Mouse (Mus musculus): ENCODE results near the gene Hspa1b.
"Not testable (repeated sequence)": the region's sequence is repeated elsewhere in the genome, so short reads cannot be mapped to it uniquely, and the experiment has no call there.

Gene Hspa1b

GRCm38 (mm10) chr17:34960702-34961493 lies 1.9 kb upstream of the Hspa1b start:
- no peaks in the 10 kb centered on the region for H3K36me3 ChIP-seq (ENCODE audit: insufficient read depth, low read length)
- H3K4me3 ChIP-seq (replicated peaks; ENCODE audit: low read length): no peak overlapping the region
- H3K27me3 ChIP-seq (ENCODE audit: insufficient read depth, low read length): peaks cover 37% of the 10 kb centered on the region
- TF ChIP-seq CTCF (conservative IDR thresholded peaks at IDR 0.05; ENCODE audit: low read length): no peak
- H3K9me3 ChIP-seq (ENCODE audit: low read length): no peaks in the 10 kb centered on the region
- H3K4me1 ChIP-seq (replicated peaks; ENCODE audit: low read depth, low read length): peaks cover 50% of the 10 kb centered on the region

GRCm38 (mm10) chr17:34959881-34960515 lies 960 bp upstream of the Hspa1b start:
- Histone ChIP-seq H3K36me3 (ENCODE audit: insufficient read depth, low read length) (no peaks in the 10 kb centered on the region), H3K4me3 (replicated peaks; ENCODE audit: low read length) (peak overlapping the region; percentile 78), H3K4me1 (replicated peaks; ENCODE audit: low read depth, low read length) (peaks cover 41% of the 10 kb centered on the region), H3K9me3 (ENCODE audit: low read length) (no peaks in the 10 kb centered on the region), H3K27me3 (ENCODE audit: insufficient read depth, low read length) (peaks cover 42% of the 10 kb centered on the region)
- TF ChIP-seq POU5F1 (IDR thresholded peaks at IDR 0.05; ENCODE audit: borderline replicate concordance, low read length): no peak

GRCm38 (mm10) chr17:34958734-34959129 lies 306 bp downstream of the Hspa1b start:
- Histone ChIP-seq H3K4me3 (replicated peaks; ENCODE audit: low read length) (peak overlapping the region; percentile 78), H3K27me3 (ENCODE audit: insufficient read depth, low read length) (peaks cover 42% of the 10 kb centered on the region), H3K4me1 (replicated peaks; ENCODE audit: low read depth, low read length) (peaks cover 30% of the 10 kb centered on the region)
- H3K9me3 ChIP-seq (ENCODE audit: low read length); H3K36me3 ChIP-seq (ENCODE audit: insufficient read depth, low read length): not testable (repeated sequence)

- not testable (repeated sequence) for H3K9me3 ChIP-seq (ENCODE audit: low read length); H3K36me3 ChIP-seq (ENCODE audit: insufficient read depth, low read length); H3K4me3 ChIP-seq (replicated peaks; ENCODE audit: low read length)
- Histone ChIP-seq H3K27me3 (ENCODE audit: insufficient read depth, low read length) (peaks cover 37% of the 10 kb centered on the region), H3K4me1 (replicated peaks; ENCODE audit: low read depth, low read length) (peaks cover 30% of the 10 kb centered on the region)
These were observed 1.1 kb downstream of the Hspa1b start for GRCm38 (mm10) chr17:34957966-34958365.

GRCm38 (mm10) chr17:34957291-34957690 lies 1.7 kb downstream of the Hspa1b start:
- not testable (repeated sequence) for H3K4me3 ChIP-seq (replicated peaks; ENCODE audit: low read length); H3K9me3 ChIP-seq (ENCODE audit: low read length); H3K36me3 ChIP-seq (ENCODE audit: insufficient read depth, low read length)
- peaks cover 37% of the 10 kb centered on the region for H3K27me3 ChIP-seq (ENCODE audit: insufficient read depth, low read length)
- H3K4me1 ChIP-seq (replicated peaks; ENCODE audit: low read depth, low read length): peaks cover 24% of the 10 kb centered on the region

GRCm38 (mm10) chr17:34956340-34956739 lies 2.7 kb downstream of the Hspa1b start:
- TF ChIP-seq CTCF (conservative IDR thresholded peaks at IDR 0.05; ENCODE audit: low read length): no peak
- TF ChIP-seq POU5F1 (IDR thresholded peaks at IDR 0.05; ENCODE audit: borderline replicate concordance, low read length): no peak
- no peak for TF ChIP-seq NANOG (IDR thresholded peaks at IDR 0.05; ENCODE audit: borderline replicate concordance, low read length)
- peaks cover 19% of the 10 kb centered on the region for H3K4me1 ChIP-seq (replicated peaks; ENCODE audit: low read depth, low read length)
- no peaks in the 10 kb centered on the region for H3K9me3 ChIP-seq (ENCODE audit: low read length)
- peaks cover 30% of the 10 kb centered on the region for H3K27me3 ChIP-seq (ENCODE audit: insufficient read depth, low read length)
- no peak overlapping the region for H3K4me3 ChIP-seq (replicated peaks; ENCODE audit: low read length)
- peaks cover 8% of the 10 kb centered on the region for H3K36me3 ChIP-seq (ENCODE audit: insufficient read depth, low read length)

- Histone ChIP-seq H3K9me3 (ENCODE audit: low read length) (no peaks in the 10 kb centered on the region), H3K4me1 (replicated peaks; ENCODE audit: low read depth, low read length) (peaks cover 19% of the 10 kb centered on the region), H3K4me3 (replicated peaks; ENCODE audit: low read length) (no peak overlapping the region), H3K27me3 (ENCODE audit: insufficient read depth, low read length) (peaks cover 26% of the 10 kb centered on the region), H3K36me3 (ENCODE audit: insufficient read depth, low read length) (peaks cover 12% of the 10 kb centered on the region)
- TF ChIP-seq CTCF (conservative IDR thresholded peaks at IDR 0.05; ENCODE audit: low read length) (no peak), NANOG (IDR thresholded peaks at IDR 0.05; ENCODE audit: borderline replicate concordance, low read length) (no peak), POU5F1 (IDR thresholded peaks at IDR 0.05; ENCODE audit: borderline replicate concordance, low read length) (no peak)
These were observed 3.2 kb downstream of the Hspa1b start for GRCm38 (mm10) chr17:34955884-34956283.

- Histone ChIP-seq H3K4me1 (replicated peaks; ENCODE audit: low read depth, low read length) (peaks cover 23% of the 10 kb centered on the region), H3K27me3 (ENCODE audit: insufficient read depth, low read length) (peaks cover 17% of the 10 kb centered on the region), H3K36me3 (ENCODE audit: insufficient read depth, low read length) (peaks cover 23% of the 10 kb centered on the region), H3K9me3 (ENCODE audit: low read length) (no peaks in the 10 kb centered on the region), H3K4me3 (replicated peaks; ENCODE audit: low read length) (no peak overlapping the region)
- no peak for TF ChIP-seq NANOG (IDR thresholded peaks at IDR 0.05; ENCODE audit: borderline replicate concordance, low read length)
- TF ChIP-seq POU5F1 (IDR thresholded peaks at IDR 0.05; ENCODE audit: borderline replicate concordance, low read length): no peak
- no peak for TF ChIP-seq CTCF (conservative IDR thresholded peaks at IDR 0.05; ENCODE audit: low read length)
These were observed 4.2 kb downstream of the Hspa1b start for GRCm38 (mm10) chr17:34954831-34955230.

- Histone ChIP-seq H3K36me3 (ENCODE audit: insufficient read depth, low read length) (peaks cover 28% of the 10 kb centered on the region), H3K4me3 (replicated peaks; ENCODE audit: low read length) (no peak overlapping the region), H3K27me3 (ENCODE audit: insufficient read depth, low read length) (peaks cover 14% of the 10 kb centered on the region), H3K4me1 (replicated peaks; ENCODE audit: low read depth, low read length) (peaks cover 21% of the 10 kb centered on the region), H3K9me3 (ENCODE audit: low read length) (no peaks in the 10 kb centered on the region)
- TF ChIP-seq CTCF (conservative IDR thresholded peaks at IDR 0.05; ENCODE audit: low read length) (no peak), NANOG (IDR thresholded peaks at IDR 0.05; ENCODE audit: borderline replicate concordance, low read length) (no peak), POU5F1 (IDR thresholded peaks at IDR 0.05; ENCODE audit: borderline replicate concordance, low read length) (no peak)
These were observed 5.1 kb downstream of the Hspa1b start for GRCm38 (mm10) chr17:34953904-34954303.

Measured in E14TG2a.4 (cell line).